Mouse (Mus musculus): ENCODE results near the gene Ctdsp2.
A peak's percentile ranks its signal among the peaks of the same experiment; 100 is the strongest.

The Ctdsp2 gene

DNA sequence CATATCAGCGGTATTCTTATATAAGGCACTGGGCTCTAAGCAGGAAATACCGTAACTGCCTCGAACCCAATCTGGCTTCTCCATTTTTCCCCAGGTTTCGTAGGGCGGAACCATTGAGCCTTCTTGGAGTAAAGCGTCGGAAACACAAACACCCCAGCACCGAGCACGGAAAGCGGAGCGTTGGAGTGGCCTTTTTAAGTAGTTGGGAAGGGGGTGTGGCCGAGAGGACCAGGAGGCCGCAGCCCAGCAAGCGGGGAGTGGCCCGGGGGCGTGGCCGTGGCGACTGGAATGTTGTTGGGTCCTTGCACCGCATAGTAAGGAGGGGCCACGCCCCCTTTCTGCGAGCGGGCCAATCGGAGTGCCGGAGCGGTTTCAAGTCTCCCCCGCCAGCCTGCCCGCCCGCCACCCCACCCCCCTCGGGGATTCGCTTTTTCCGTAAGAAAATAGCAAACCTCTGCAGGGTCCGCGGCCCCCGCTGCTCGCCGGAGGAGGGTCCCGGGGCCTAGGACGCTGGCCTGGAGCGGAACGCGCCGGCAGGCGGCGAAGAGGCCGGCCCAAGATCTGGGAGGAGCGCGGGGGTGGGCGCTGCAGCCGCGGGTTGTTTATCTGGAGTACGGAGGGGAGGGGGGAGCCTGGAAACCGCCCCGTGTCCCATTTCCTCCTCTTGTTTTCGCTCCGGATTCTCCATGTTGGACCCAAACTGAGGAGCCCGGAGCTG, at the start of gene Ctdsp2:
Ctdsp2 (plus strand) TSS at position 441 of the 718 bp plus-strand sequence.
- DNase-seq = peak; percentile 100

DNA sequence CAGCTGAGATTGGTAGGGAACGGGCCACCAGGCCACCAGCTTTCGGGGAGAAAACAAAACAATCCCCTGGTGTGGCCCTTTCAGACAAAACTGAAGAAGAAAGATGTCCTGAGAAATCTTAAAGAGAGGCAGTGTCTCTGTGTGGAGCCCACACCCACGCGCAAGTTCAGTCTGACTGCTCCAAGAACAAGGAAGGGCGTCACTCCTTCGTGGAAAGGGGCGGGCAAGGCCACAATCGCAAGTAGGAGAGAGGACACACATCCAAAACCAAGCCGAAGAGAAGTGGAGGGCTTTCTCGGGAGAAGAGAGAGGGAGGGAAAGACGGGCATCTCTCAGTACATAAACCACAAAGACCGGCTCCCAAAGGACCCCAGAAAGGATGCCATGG, 49.7 kb upstream of the Ctdsp2 start:
- DNase-seq = no peak

GRCm38 (mm10) chr10:126929543-126929942, 49.0 kb upstream of the Ctdsp2 start:
- DNase-seq = peak in 1 of 2 experiments; percentile 42

- no peak for DNase-seq
These were observed 48.0 kb upstream of the Ctdsp2 start for GRCm38 (mm10) chr10:126930270-126931121.

- no peak for DNase-seq
These were observed 47.3 kb upstream of the Ctdsp2 start for GRCm38 (mm10) chr10:126931123-126931759.

- no peak for DNase-seq
These were observed 46.8 kb upstream of the Ctdsp2 start for GRCm38 (mm10) chr10:126931760-126932139.

DNA sequence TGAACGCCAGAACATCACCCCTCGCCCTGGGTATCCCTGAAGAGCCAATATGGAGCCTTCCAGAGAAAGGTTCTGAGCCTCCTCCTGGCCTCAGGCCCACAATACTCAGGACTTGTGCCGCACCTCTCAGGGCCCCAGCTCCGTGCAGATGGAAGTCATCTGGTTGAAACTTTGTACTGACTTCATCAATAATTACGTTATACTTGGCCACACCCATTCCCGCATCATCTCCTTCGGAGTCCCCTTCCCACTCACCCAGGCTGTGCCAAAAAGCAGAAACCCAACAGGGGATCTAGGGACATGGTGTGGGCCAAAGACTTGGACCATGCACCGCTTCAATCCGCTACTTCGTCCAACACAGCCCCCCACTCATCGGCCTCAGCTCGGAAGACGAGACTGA, 44.0 kb upstream of the Ctdsp2 start:
- no peak for DNase-seq

DNA sequence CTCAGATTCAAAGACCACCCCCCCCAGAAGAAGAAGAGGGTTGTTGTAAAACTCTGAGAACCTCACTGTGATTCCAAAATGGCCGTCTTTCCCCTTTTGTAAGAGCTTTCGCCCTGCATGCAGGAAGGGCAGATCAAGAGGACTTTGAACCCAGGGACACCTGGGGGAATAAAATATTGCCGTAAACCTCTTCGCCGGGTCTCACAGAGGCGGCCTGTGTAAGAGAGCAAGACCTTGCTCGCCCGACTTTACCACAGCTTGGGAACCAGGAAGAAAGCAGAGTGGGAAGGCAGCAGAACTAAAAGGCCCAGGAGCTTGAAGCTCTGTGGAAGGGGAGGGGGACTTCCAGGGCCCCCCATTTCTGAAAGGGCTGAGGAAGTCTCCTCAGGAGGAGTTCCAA, 43.4 kb upstream of the Ctdsp2 start:
- DNase-seq = no peak

- no peak for DNase-seq
These were observed 42.7 kb upstream of the Ctdsp2 start for GRCm38 (mm10) chr10:126935556-126936381.

GRCm38 (mm10) chr10:126940949-126941348, 37.6 kb upstream of the Ctdsp2 start:
- no peak for DNase-seq

DNA sequence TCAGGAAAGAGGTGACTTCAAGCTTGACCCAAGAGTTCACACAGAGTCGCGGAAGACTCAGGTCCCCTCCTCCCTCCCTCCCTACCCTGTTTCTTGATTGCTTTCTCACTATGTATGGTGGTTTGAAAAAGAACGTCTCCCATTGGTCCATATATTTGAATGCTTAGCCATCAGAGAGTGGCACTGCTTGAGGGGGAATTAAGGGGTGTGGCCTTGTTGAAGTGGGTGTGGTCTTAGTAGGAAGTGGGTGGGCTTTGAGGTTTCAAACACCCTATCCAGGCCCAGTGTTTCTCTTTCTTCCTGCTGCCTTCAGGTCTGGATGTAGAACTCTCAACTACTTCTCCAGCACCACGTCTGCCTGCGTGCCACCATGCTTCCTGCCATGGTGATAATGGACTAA, 33.0 kb upstream of the Ctdsp2 start:
- DNase-seq = no peak

DNA sequence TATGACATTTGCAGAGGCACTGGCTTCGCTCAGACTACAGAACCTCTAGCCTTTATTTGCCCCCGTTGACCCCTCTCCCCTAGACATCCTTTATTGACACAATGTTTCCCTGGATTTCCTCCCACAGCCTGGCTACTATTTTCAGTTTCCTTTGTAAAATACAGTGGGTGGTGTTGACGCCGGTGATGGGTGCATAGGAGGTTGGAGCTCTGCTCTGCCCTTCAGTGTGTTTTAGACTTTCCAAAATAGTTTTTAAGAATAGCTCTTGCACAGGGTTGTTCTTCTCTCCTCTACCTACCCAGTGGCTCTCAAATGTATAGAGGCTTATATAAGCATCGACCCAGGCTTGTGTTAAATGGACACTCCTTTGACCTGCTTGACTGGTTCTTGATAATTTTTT, 28.7 kb upstream of the Ctdsp2 start:
- DNase-seq = no peak

- no peak for DNase-seq
These were observed 27.9 kb upstream of the Ctdsp2 start for GRCm38 (mm10) chr10:126950572-126950971.

DNA sequence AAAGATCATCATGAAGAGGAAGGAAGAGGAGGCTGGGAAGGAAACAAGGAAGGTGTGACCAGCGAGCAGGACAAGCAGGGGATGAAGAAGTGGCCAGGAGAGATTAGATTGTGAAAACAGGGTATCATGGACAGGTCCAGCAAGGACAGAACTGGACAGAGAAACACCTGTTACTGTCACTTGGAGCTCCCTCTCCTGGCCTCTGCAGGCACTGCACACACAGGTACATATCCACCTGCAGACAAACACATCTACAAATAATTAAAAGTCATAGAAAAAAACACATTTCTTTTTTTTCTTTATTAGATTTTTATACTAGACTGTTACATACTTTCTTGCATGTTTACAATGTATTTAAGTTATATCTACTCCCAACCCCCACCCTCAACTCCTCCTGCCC, 26.1 kb upstream of the Ctdsp2 start:
- DNase-seq = peak in 1 of 2 experiments; percentile 56

DNA sequence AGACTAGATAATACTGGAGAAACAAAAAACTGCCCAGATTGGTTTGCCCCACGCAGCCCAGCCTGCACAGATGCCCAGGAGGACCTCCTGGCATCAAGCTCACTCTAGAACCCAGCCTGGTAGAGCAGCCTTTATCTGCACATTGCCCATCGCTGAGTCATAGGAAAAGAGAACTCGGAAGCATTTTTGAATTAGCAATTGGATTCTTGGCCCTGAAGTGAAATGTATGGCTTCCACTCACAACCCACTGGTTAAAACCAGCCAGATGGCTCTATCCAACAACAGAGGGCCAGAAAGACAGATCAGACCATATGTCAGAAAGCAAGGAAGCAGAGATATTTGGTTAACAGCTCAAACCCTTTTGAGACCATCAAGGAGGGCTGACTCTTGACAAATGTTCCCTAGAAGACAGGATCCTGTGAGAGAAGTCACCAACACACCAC, 25.5 kb upstream of the Ctdsp2 start:
- peak; percentile 65 to 66 for DNase-seq

GRCm38 (mm10) chr10:126956692-126957358, 21.7 kb upstream of the Ctdsp2 start:
- DNase-seq = peak in 1 of 2 experiments; percentile 31

- peak; percentile 92 to 93 for DNase-seq
These were observed 21.0 kb upstream of the Ctdsp2 start for GRCm38 (mm10) chr10:126957359-126958107.

DNA sequence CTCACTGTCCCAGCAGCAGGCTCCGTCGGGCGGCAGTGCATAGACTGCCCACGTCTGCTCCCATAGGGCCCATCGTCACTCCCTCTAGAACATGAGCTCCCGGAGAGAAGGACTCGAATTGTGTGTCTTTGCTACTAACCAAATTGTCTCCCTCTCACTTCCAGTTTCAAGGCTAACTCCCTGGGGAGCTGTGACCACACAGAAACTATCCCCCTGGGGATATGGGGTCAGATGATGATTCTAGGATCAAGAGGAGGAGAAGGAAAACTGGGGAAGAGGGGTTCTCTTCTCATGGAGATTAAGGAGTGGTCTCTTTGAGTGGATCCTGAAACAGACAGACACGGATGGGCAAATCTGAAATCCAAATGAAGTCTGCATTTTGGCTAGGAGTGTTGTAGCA, 18.0 kb upstream of the Ctdsp2 start:
- no peak for DNase-seq

DNA sequence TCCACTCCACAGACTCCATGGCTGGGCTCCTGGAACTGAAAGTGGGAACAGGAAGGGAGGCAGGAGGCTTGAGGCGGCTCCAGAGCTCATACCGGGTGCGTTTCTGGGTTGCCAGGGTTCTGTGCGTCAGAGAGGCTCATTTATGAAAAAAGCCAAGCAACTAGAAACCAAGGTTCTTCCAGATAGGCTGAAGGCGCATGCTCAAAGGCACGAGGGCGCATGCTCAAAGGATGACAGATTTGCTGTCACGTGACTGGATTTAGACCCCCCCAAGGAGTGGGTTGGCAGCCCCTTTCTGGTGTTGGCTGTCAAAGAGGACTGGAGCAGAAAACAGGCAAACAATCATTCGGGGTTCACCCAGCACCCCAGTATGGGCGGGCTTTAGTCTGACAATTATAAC, 16.8 kb upstream of the Ctdsp2 start:
- DNase-seq = peak; percentile 96

- DNase-seq = peak; percentile 86 to 90
These were observed 16.1 kb upstream of the Ctdsp2 start for GRCm38 (mm10) chr10:126962271-126962965.

GRCm38 (mm10) chr10:126962966-126963330, 15.6 kb upstream of the Ctdsp2 start:
- peak; percentile 47 to 53 for DNase-seq

Measured in cerebellum, postnatal 10 days (tissue).